Comparison of ENCODE assay signal across 15 mouse cellular contexts in the genomic region with DNA sequence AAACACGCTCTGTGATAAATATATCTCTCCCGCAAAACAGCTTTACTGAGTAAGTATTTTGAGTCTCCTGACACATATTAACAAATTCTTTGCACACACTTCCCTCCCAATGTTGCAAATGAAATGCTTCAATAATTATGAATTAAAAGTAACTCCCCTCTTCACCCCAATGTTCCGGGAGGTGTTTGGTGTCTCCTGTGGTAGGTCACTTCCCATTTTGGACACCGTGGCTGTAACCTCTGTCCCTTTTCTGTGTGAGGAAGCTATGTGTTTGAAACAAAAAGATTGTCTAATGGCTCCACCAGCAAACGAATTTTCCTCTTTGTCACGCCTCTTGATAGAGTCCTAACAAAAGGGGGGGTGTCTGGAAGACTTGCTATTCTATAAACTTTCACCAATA.
"Had no signal": no experiment of that assay in that cellular context is flagged by ENCODE, and none has a peak within 500 bp of the region (broad histone marks: within the 10 kb centered on the region; RNA-seq: fewer than 3 reads in every experiment).

No protein-coding gene starts in this region.

- DNase-seq: kidney, adult 8-10 months; kidney, postnatal 36 days; liver; liver, embryonic 13.5 days; midbrain, embryonic 14.5 days; right cerebral cortex, adult 18-20 months; right cerebral cortex, postnatal 25 days; thymus, adult 18-20 months; thymus, postnatal 14 days had no signal

- H3K4me1 ChIP-seq: liver, embryonic 13.5 days; neural tube, embryonic 15.5 days had no signal

- H3K9ac ChIP-seq: limb, embryonic 12.5 days; liver, embryonic 13.5 days; neural tube, embryonic 15.5 days had no signal

- H3K27me3 ChIP-seq: limb, embryonic 12.5 days; liver, embryonic 13.5 days; neural tube, embryonic 15.5 days had no signal

- H3K4me2 ChIP-seq: limb, embryonic 12.5 days; liver, embryonic 13.5 days; neural tube, embryonic 15.5 days had no signal

- H3K9me3 ChIP-seq: limb, embryonic 12.5 days; liver, embryonic 13.5 days; midbrain, embryonic 10.5 days; neural tube, embryonic 15.5 days had no signal

- H3K36me3 ChIP-seq: limb, embryonic 12.5 days; liver, embryonic 13.5 days; midbrain, embryonic 10.5 days; neural tube, embryonic 15.5 days had no signal

- H3K4me3 ChIP-seq: layer of hippocampus, adult 2 months; limb, embryonic 12.5 days; liver, embryonic 13.5 days; midbrain, embryonic 10.5 days; myocyte; neural tube, embryonic 15.5 days had no signal

- H3K27ac ChIP-seq: kidney, postnatal 0 days; layer of hippocampus, adult 2 months; limb, embryonic 12.5 days; liver, embryonic 13.5 days; midbrain, embryonic 10.5 days; neural tube, embryonic 15.5 days had no signal
